Mouse (Mus musculus) cerebellum, adult 2 months (tissue): ENCODE data around the gene Cnnm1.

Experiments used
- CTCF ChIP-seq: fragments of 200-500 bp; IDR thresholded peaks from 2 replicates; pipeline ENCODE4 v1.5.1; 2011; ENCODE audit warnings: low read depth, mild to moderate bottlenecking, control low read depth, low read length, moderate library complexity, borderline replicate concordance; ENCODE audit not compliant: insufficient read depth
- POLR2A ChIP-seq: fragments of 200-500 bp; IDR thresholded peaks from 2 replicates; pipeline ENCODE4 v1.6.1; 2011; ENCODE audit warnings: low read length, control low read depth, borderline replicate concordance; ENCODE audit not compliant: insufficient read depth

GRCm38 (mm10) chr19:43524187-43525103 is 84.2 kb downstream of the Cnnm1 start, which contains the start of gene Got1:
- TF ChIP-seq CTCF (no peak), POLR2A (peak; percentile 79)
